Mouse (Mus musculus): ENCODE measurements around the gene Chd6. TPM values are rescaled to one million over a fixed set of nuclear protein-coding genes. Genes with fewer than 3 reads are reported as not detected.

Chd6 gene
- polyA plus RNA-seq, 1 experiment from 2014 or later = 37.7 TPM

DNA sequence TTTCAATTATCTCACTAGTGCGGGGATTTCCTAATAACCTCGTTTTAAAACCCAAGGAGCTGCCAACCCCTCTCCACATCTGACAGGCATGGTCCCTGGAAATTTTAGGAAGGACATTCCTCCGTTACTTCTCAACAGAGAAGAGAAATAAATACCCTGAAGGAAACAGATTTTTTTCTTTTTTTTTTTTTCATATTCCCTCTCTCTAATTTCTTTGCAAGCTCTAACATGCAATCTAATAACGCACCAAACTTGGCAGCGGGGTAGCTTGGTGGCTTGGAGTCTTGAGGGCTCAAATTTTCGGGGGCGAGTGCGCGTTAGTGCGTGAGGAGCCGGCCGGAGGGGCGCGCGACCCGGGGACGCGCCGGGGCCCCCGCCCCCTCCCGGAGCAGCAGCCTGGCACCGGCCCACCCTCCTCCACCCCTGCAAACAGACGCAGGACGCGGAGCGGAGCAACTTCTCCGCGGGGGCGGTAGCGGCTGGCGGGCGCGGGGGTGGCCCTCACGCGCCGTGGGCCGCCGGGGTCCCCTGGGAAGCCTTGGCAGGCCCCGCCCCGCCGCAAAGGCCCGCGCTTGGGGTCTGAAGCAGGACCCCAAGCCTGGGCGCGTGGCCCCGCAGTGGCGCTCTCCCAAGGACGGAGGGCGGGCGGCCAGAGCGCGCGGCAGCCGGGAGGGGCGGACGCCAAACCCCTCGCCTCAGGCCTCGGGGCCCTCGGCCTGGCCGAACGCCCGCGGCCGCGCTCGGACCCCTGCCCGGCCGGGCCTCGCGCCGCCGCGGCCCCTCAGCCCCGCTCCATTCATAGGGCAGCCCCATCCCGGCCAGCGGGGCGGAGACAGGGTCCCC, 569 bp downstream of the Chd6 start:
- WGBS = 1% methylated on average over 77 of the region's 77 CpGs
- ATAC-seq (ENCODE audit: low FRiP score, low read depth) = peak; percentile 73

DNA sequence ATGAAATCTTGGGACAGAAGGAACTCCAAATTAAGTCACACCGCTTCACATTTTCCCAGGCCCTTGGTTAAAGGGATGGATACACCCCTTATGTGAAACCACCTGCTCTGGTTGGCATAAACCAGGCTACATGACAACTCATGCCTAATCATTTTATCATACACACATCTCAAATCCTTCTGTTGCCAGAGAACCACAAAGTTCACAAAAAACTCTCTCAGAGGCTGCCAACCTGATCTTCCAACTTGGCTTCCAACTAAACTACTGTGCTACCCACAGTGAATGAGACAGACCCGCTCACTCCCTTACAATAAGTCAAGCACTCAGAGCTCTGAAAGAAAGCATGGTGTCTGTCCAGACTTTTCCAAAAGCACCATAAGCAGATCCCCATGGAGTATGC, 1.6 kb downstream of the Chd6 start:
- Histone ChIP-seq H3K4me3 (no peak overlapping the region), H3K4me2 (replicated peaks) (peak overlapping the region; percentile 67), H3K27ac (no peak overlapping the region), H3K9ac (0 out of 2 replicates have a peak overlapping the region, but pooled peaks have one; percentile 97), H3K36me3 (no peaks in the 10 kb centered on the region), H3K27me3 (replicated peaks) (no peaks in the 10 kb centered on the region), H3K4me1 (peaks cover 19% of the 10 kb centered on the region), H3K9me3 (no peaks in the 10 kb centered on the region)
- ATAC-seq (ENCODE audit: low FRiP score, low read depth) = no peak
- WGBS = 75% methylated on average over 2 of the region's 2 CpGs

More for the DNA sequence above, 569 bp downstream of the Chd6 start:
- Histone ChIP-seq H3K4me3 (peak overlapping the region; percentile 98), H3K4me1 (peaks cover 19% of the 10 kb centered on the region), H3K4me2 (replicated peaks) (peak overlapping the region; percentile 67), H3K36me3 (no peaks in the 10 kb centered on the region), H3K9me3 (no peaks in the 10 kb centered on the region), H3K9ac (peak overlapping the region; percentile 97), H3K27me3 (replicated peaks) (no peaks in the 10 kb centered on the region), H3K27ac (peak overlapping the region; percentile 96)

DNA sequence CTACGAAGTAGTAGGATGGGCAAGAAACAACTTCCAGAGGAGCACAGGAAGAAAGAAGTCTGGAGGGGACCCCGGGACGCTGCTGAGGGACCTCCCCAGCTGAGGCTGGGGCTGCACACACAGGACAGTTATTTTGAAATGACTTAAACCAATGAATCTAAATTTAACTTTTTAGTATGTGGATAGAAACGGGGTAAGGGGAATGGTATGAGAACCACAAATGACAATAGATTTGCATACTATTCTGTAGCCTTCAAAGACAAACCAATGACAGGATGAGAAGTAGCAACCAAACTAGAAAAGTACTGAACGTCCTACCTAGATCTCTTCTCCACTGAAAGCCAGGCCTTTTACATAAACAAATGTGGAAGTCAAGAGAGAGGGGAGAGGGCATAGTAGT, 5.1 kb downstream of the Chd6 start:
- Histone ChIP-seq H3K9ac (no peak overlapping the region), H3K4me1 (peaks cover 13% of the 10 kb centered on the region), H3K4me3 (no peak overlapping the region), H3K27me3 (replicated peaks) (no peaks in the 10 kb centered on the region), H3K27ac (no peak overlapping the region), H3K9me3 (no peaks in the 10 kb centered on the region), H3K36me3 (no peaks in the 10 kb centered on the region), H3K4me2 (replicated peaks) (no peak overlapping the region)
- WGBS = 80% methylated on average over 5 of the region's 5 CpGs
- ATAC-seq (ENCODE audit: low FRiP score, low read depth) = no peak

DNA sequence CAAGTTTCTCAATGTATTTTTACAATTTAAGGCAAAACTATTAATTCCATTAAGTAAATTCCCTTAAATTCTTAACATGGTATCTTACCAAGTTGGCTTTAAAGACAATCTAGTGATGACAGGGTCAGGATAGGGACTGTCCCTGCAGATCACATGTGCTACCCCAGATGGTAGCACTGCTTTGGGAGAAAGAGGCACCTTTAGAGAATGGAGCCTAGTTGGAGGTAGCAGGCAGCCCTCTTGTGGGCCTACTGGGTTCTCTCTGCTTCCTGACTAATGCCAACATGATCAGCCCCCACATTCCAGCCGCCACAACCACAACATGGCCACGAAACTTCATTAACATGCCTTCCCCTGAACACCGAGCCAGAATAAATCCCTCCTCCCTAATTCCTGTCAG, 6.8 kb downstream of the Chd6 start:
- Histone ChIP-seq H3K36me3 (no peaks in the 10 kb centered on the region), H3K4me3 (no peak overlapping the region), H3K4me1 (peaks cover 4% of the 10 kb centered on the region), H3K27ac (no peak overlapping the region), H3K27me3 (replicated peaks) (no peaks in the 10 kb centered on the region), H3K9ac (no peak overlapping the region), H3K4me2 (replicated peaks) (no peak overlapping the region), H3K9me3 (no peaks in the 10 kb centered on the region)
- no peak for ATAC-seq (ENCODE audit: low FRiP score, low read depth)
- 79% methylated on average over 3 of the region's 3 CpGs for WGBS

DNA sequence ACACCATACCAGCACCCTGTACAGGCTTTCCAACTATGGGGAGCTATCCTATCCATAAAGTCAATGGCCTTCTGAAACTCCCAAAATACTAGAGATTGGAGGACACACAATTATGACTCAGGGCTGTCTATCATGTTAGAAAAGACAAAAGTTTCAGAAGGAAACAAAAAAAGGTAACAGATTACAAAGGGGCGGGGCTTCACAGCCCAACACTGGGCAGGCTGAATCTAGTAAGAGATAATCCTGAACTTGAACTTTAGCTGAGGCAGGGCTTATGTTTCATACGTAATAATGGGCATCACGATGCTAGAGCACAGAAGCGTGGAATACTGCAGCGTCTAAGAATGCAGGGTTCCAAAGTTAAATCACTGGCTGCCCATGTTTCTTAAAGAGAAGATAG, 11.1 kb downstream of the Chd6 start:
- no peaks in the 10 kb centered on the region for H3K27me3 ChIP-seq (replicated peaks)
- ATAC-seq (ENCODE audit: low FRiP score, low read depth) = no peak
- WGBS = 96% methylated on average over 5 of the region's 5 CpGs
- no peak overlapping the region for H3K27ac ChIP-seq
- H3K36me3 ChIP-seq = no peaks in the 10 kb centered on the region
- H3K9me3 ChIP-seq = no peaks in the 10 kb centered on the region
- no peak overlapping the region for H3K4me3 ChIP-seq
- no peak overlapping the region for H3K4me2 ChIP-seq (replicated peaks)
- H3K9ac ChIP-seq = no peak overlapping the region
- H3K4me1 ChIP-seq = no peaks in the 10 kb centered on the region

DNA sequence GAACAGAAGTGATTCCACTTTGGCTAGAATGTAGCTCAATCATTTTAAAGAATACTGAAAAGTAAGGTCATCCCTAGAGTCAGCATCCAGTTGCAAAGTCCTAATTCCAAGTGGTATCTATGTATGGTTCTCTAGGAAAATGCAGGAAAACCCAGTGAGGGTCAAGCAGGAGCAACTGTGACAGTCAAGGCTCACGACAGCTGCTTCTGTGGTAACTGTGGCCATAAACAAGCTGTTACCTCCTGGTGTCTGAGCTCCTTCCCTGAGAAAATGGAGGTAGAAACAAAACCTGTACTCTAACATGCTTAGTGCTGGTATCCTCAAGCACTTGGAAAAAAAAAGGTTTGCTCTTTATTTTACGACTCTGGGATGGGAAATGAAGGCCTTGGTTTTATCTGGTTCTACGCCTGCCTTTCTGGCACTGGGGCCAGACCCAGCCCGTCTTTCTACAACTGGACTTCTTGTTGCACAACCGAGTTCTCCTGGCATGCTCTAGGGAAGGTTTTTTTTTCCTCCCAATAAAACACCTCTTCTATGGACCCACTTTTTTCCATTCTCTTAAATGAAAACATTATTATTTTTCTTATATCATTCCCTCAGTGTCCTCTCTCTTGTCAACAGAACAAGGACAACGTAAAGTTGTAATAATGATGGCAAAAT, 18.0 kb downstream of the Chd6 start:
- no peak for ATAC-seq (ENCODE audit: low FRiP score, low read depth)
- no peak overlapping the region for H3K4me3 ChIP-seq

DNA sequence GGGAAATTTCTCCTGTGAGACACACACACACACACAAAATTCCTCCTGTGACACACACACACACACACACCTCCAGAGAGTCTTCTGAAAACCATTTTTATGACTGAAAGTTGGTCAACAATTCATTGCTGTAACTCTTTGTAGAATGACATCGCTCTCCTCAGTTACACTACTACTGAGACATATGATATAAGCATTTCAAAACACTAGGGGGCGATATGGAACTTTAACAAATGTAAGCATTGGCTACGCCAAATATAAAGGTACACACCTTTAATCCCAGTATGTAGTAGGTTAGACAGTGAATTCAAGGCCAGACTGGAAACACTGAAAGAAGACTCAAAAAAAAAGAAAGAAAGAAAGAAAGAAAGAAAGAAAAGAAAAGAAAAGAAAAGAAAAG, 18.7 kb downstream of the Chd6 start:
- H3K9me3 ChIP-seq = no peaks in the 10 kb centered on the region
- no peak for ATAC-seq (ENCODE audit: low FRiP score, low read depth)
- WGBS = 70% methylated on average over 3 of the region's 3 CpGs

More for the DNA sequence above, 18.0 kb downstream of the Chd6 start:
- Histone ChIP-seq H3K27ac (no peak overlapping the region), H3K27me3 (replicated peaks) (no peaks in the 10 kb centered on the region), H3K4me1 (no peaks in the 10 kb centered on the region), H3K36me3 (0 out of 2 replicates have a peak, but pooled peaks cover 2% of the 10 kb centered on the region), H3K9me3 (no peaks in the 10 kb centered on the region), H3K9ac (no peak overlapping the region), H3K4me2 (replicated peaks) (no peak overlapping the region)
- WGBS = 87% methylated on average over 6 of the region's 6 CpGs

DNA sequence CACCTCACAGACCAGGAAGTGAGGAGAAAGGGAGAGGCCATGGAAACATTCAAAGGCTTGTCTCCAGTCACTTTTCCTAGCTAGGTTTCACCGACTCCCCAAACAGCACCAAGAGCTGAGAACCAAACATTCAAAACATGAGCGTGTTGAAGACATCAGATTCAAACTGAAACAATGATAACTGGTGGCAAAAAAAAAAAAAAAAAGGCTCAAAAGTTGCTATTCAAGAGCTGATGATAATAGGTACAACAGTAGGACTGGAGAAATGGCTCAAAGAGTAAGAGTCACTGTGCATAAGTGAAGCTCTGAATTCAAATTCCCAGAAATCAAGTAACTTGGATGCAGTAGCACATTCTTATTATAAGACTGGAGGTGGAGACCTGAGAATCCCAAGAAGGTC, 30.3 kb downstream of the Chd6 start:
- 93% methylated on average over 2 of the region's 2 CpGs for WGBS
- H3K4me1 ChIP-seq = no peaks in the 10 kb centered on the region; the same call in 1 of the 2 replicates

More for the DNA sequence above, 18.7 kb downstream of the Chd6 start:
- Histone ChIP-seq H3K27ac (no peak overlapping the region), H3K4me2 (replicated peaks) (no peak overlapping the region), H3K9ac (no peak overlapping the region), H3K27me3 (replicated peaks) (no peaks in the 10 kb centered on the region), H3K4me1 (no peaks in the 10 kb centered on the region), H3K4me3 (no peak overlapping the region), H3K36me3 (0 out of 2 replicates have a peak, but pooled peaks cover 2% of the 10 kb centered on the region)

DNA sequence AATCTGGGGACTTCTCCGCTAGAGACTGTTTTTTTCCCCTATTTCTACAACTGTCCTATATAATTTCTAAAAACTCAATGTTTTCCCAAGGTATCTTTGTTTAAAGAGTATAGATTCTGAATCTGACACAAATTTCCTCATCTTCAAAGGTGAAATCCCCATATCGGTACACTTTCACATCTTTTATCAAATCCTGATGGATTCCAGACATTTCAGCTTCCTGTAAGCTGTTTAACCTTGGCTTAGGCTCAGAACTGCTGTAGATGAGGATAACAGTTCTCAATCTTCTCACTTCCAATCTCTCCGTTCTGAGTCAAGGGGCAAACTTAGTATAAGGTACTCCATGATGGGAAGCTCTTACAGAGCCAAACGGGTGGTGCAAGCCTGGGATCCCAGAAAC, 32.6 kb downstream of the Chd6 start:
- Histone ChIP-seq H3K27ac (no peak overlapping the region), H3K4me1 (no peaks in the 10 kb centered on the region), H3K9ac (no peak overlapping the region), H3K4me3 (no peak overlapping the region), H3K4me2 (replicated peaks) (no peak overlapping the region), H3K9me3 (no peaks in the 10 kb centered on the region), H3K36me3 (peaks cover 3% of the 10 kb centered on the region; the same call in 1 of the 2 replicates), H3K27me3 (replicated peaks) (no peaks in the 10 kb centered on the region)
- ATAC-seq (ENCODE audit: low FRiP score, low read depth) = no peak
- WGBS = 89% methylated on average over 4 of the region's 4 CpGs

More for the DNA sequence above, 30.3 kb downstream of the Chd6 start:
- ATAC-seq (ENCODE audit: low FRiP score, low read depth) = no peak
- no peak overlapping the region for H3K9ac ChIP-seq
- H3K27me3 ChIP-seq (replicated peaks) = no peaks in the 10 kb centered on the region
- no peak overlapping the region for H3K4me2 ChIP-seq (replicated peaks)
- no peaks in the 10 kb centered on the region for H3K9me3 ChIP-seq
- no peak overlapping the region for H3K4me3 ChIP-seq
- H3K36me3 ChIP-seq = peaks cover 3% of the 10 kb centered on the region; the same call in 1 of the 2 replicates
- H3K27ac ChIP-seq = no peak overlapping the region

DNA sequence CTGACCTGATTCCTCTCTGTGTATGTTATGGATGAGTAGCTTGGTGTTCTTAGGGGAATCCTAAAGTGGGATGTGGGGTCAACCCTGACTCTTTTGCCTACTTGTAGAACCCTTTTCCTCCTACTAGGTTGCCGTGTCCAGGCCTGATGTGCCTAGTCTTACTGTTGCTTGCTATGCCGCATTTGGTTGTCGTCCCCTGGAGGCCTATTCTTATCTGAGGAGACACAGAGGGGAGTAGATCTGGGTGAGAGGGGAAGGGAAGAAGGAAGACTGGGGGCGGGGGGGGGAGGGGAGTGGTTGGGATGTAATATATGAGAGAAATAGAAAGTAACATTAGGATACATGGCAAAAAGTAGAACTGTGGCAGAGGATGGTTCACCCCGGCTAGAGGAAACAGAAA, 33.3 kb downstream of the Chd6 start:
- no peak overlapping the region for H3K4me2 ChIP-seq (replicated peaks)
- H3K27me3 ChIP-seq (replicated peaks) = no peaks in the 10 kb centered on the region
- 92% methylated on average over 5 of the region's 5 CpGs for WGBS
- no peaks in the 10 kb centered on the region for H3K9me3 ChIP-seq
- H3K36me3 ChIP-seq = peaks cover 3% of the 10 kb centered on the region; the same call in 1 of the 2 replicates
- no peak for ATAC-seq (ENCODE audit: low FRiP score, low read depth)
- H3K4me1 ChIP-seq = no peaks in the 10 kb centered on the region
- no peak overlapping the region for H3K9ac ChIP-seq
- no peak overlapping the region for H3K27ac ChIP-seq
- no peak overlapping the region for H3K4me3 ChIP-seq

DNA sequence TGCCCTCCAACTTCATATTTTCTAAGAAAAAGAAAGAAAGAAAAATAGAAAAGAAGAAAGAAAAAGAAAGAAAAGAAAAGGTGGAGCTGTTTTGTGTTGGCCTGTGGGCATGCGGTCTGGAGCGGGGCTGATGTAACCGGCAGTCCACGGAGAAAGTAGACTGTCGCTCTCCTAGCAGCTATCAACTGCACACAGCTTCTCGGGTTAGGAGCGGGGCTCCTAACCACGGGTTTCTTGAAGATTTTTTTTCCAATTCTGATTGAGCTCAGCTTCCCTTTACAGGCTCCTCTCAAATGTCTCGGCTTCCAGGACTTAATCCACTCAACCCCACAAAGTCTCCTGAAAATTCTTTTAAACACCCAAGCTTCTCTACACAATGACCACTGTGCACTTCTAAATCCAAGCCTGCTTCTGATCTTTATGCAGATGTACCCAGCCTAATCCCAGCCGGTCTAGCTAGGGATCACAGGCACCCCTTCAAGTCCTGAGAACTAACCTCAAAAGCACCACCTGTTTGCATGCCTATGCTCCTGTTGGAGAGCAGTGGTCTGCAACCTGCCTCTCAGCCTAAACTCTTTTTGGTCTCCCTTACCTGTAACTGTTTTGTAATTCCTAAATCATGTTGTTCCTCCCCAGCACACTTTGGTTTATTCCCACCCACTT, 42.6 kb downstream of the Chd6 start:
- ATAC-seq (ENCODE audit: low FRiP score, low read depth) = no peak
- H3K9me3 ChIP-seq = no peaks in the 10 kb centered on the region
- H3K27me3 ChIP-seq (replicated peaks) = no peaks in the 10 kb centered on the region
- H3K4me3 ChIP-seq = no peak overlapping the region
- peaks cover 8% of the 10 kb centered on the region; the same call in 1 of the 2 replicates for H3K36me3 ChIP-seq
- H3K9ac ChIP-seq = no peak overlapping the region
- H3K27ac ChIP-seq = no peak overlapping the region
- WGBS = 76% methylated on average over 10 of the region's 10 CpGs
- H3K4me2 ChIP-seq (replicated peaks) = no peak overlapping the region
- H3K4me1 ChIP-seq = no peaks in the 10 kb centered on the region

DNA sequence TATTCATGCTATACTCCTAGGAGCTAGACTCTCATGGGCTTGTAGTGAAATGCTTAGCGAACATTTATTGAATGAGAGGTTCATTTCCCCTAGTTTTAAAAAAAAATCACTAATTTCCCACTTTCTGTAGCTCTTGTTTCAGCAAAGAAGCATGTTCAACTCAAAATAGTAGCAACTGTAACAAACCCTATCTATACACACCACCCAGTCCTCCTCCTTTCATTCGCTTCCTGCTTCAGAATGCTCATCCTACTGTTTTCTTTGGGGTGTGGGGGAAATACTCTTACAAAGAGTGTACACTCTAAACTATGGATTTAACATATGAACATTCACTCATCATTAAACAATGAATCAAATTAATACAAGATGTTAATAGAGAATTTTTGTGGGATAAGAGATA, 43.3 kb downstream of the Chd6 start:
- peaks cover 8% of the 10 kb centered on the region; the same call in 1 of the 2 replicates for H3K36me3 ChIP-seq
- no peak overlapping the region for H3K4me3 ChIP-seq
- H3K27ac ChIP-seq = no peak overlapping the region
- H3K4me2 ChIP-seq (replicated peaks) = no peak overlapping the region
- no peak overlapping the region for H3K9ac ChIP-seq
- no peaks in the 10 kb centered on the region for H3K27me3 ChIP-seq (replicated peaks)
- H3K9me3 ChIP-seq = no peaks in the 10 kb centered on the region
- 93% methylated on average over 2 of the region's 2 CpGs for WGBS
- H3K4me1 ChIP-seq = no peaks in the 10 kb centered on the region
- ATAC-seq (ENCODE audit: low FRiP score, low read depth) = no peak
